Mouse (Mus musculus) cerebellum, adult 11-12 months (tissue): ENCODE measurements around the gene Enox1.

ENCODE experiments used
- DNase-seq: peaks from one replicate; pipeline ENCODE4 v3.0.0; 2022

Gene Enox1

DNA sequence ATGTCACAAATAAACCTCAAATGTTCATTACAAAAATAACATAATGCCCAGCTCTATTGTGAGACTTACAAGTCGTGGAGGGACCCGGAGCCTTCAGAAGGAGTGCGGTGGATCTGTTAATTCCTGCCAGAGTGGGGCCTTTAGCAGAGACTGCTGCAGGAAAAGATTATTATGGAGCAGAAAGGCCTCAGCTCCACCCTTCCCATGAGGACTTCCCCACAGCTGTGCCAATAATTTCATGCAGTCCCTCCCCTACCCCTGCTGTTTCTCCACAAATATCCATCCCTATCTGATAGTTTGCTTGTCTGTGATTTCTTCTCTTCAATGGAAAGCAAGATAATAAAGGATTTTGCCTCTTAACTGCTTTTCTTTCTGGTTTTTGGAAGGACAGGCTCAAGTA, 314.0 kb downstream of the Enox1 start:
- DNase-seq: no peak

DNA sequence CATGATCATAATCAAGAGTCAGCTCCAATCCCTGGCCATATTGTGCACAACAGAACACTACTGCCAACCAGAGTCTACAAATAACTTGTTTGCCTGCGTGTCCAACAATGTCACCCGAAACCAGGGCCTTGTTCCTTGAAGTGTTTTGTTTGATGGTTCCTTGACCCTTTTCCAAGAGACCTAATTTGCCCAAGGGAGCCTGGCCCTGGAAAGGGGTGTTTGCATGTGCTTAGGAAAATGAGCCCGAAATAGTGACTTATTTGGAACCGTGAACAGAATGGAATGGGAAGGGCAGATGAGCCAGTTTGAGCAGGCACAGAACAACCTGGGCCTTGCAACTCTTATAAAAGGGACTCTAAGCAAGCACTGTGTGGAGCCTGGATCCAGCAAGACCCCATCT, 316.9 kb downstream of the Enox1 start:
- no peak for DNase-seq

DNA sequence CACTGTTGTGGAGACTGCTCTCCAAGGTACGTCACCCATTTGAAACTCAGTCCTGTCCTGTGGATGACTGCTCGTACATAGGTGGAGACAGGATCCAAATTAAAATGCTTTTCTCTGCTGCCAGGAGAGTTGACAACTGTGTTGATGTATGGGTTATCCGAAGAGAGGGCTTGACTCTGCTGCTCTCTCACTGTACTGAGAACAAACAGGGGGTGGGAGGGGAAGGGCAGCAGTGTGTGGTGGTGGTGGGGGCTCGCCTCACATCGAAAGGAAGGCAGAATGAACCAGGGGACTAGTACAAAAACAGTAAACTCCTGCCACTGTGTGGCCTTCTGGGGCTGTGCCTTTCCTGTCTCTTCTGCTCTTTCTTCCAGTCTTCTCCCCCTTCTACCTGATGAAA, 317.5 kb downstream of the Enox1 start:
- DNase-seq: no peak

DNA sequence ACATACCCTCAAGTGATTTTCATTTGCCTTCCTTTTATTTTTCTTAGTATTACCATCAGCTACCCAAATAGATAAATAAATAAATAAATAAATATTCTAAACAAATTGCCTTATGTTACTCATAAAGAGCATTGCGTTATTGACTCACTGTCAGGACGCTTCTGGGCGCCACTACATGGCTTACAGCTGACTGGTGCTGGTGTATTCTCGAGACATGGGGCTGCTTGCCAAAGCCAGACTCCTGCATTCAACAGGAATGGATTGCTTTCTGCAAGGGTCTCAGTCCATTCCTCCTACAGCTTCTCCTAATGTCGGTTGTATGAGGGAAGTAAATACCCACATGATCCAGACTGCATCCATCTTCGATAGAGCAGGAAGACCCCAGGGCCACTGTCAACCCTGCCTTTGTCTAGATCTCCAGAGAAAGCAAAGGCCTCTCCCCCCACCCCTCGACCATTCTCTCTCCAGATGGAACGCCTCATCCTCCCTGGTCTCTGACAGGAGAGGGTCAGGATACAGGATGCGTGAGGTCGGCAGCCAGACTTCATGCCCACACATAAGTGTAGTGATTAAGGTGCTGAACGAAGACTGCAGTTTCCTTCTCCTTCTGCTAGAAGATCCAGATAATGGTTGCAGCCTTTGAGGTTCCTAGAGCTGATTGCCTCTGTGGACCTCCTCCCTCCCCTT, 318.7 kb downstream of the Enox1 start:
- DNase-seq: no peak

DNA sequence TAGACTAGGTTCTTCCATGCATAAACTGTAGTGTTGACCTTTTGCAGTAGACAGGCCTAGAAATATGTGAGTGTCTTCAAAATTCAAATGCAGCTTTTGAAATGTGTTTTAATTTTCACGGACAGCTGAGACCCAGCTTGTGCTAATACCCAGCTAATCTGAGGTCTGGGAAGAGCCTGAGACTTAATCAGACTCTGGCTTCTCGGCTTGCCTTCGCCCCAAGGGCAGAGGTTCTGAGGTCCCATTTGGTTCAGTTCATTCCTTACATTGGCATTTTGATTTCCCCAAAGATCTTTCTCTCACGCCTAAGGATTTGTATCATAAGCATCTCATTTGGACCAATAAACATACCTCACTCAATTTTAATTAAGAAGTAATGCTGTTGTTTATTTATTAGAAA, 321.1 kb downstream of the Enox1 start:
- DNase-seq: no peak

DNA sequence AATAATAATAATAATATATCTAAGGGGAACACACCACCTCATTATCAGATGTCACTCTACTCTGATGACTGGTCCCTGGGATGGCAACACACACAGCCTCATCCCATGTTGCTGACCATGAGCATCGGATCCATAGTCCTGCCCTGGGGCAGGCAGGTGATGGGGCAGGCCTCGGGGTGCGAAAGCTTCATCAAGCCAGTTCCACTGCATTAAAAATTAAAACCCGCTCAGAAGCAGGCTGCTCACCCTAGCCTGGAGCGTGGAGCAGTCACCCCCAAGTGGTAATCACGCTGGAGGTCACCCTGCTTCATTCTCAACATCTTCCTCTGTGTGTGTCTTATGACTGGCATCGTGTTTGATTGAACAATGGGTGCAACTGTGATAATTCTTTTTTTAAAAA, 321.6 kb downstream of the Enox1 start:
- no peak for DNase-seq

DNA sequence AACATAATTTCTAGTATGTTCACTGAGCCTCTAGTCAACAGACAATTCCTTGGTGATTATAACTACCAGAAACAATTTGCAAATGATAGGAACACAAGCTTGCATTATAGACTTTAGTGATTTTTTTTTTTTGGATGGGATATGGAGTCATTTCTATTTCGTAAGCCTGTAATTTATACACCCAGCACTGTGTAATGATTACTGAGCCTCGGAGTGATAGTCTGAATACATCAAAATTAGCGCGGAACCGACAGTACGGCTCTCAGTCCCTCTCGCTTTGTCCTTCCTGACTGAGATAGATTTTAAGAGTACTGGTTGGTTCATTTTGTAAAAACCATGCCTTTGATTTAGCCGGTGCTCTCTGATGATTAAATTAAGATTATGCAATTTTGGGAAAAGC, 322.1 kb downstream of the Enox1 start:
- no peak for DNase-seq

DNA sequence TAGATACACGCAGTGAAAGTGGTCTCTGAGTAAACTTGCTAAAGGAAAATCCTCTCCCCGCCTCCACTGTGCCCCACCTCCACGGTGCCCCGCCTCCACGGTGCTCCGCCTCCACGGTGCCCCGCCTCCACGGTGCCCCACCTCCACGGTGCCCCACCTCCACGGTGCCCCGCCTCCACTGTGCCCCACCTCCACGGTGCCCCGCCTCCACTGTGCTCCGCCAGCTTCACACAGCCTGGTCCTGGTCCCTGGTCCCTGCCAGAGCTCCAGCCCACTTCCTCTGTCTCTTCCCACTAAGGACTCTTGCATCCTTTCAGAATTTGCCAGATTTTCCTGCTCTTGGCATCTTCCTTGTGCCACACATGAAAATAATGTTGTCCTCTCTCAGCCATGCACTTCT, 326.5 kb downstream of the Enox1 start:
- no peak for DNase-seq

DNA sequence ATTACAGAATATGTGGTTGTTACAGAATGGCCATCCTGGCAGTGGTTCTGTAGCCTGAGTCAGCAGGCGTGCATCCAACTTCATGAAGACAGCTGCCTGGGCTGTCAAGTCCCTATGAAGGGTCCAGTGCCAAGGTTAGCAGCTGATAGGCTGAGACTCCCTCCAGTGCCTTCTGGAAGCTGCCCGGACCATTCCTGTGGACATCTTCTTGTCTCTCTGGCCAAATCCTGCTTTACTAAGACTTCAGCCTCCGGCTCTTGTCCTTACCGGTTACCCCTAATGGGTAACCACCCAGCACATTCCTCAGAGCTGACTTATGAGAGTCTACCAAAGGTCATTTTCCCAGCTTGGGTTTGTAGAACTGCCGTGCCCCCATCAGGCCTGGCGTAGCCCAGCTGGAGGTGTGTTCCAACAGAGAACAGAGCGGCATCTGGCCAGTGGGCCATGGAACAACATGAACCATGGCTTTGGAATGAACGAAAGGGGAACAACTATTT, 328.4 kb downstream of the Enox1 start:
- peak; percentile 71 for DNase-seq

DNA sequence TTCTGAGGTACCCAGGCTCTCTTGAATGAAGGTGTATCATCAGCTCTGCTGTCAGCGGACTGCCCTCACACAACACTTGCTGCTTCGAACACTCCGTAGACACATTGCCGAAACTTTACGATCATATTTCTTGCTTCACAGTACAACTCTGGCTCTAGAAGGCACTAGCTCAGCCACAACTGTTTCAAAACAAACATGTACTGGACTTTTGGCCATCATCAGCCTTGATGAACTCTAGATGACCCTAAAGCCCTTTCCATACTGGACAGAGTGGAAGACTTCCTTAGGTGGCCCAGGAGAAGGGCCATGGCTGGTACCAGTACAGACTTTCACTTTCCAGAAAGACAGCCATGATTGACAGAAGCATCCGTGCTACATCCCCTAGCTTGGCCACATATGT, 334.1 kb downstream of the Enox1 start:
- DNase-seq: no peak

DNA sequence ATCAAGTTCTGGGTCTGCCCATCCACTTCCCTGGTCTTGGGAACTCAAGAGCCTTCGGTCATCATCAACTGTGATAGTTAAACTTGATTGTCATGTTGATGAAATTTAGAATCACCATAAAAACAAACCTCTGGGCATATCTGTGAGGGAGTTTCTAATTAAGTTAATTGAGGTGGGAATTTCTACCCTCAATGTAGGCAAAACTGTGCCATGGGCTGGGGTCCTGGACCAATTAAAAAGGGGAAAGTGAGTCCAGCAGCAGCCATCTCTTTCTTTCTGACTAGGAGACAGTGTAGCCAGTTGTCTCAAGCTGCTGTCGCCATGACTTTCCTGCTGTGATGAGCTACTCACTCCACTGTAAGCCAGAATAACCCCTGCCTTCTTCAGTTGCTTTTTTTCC, 335.2 kb downstream of the Enox1 start:
- no peak for DNase-seq

DNA sequence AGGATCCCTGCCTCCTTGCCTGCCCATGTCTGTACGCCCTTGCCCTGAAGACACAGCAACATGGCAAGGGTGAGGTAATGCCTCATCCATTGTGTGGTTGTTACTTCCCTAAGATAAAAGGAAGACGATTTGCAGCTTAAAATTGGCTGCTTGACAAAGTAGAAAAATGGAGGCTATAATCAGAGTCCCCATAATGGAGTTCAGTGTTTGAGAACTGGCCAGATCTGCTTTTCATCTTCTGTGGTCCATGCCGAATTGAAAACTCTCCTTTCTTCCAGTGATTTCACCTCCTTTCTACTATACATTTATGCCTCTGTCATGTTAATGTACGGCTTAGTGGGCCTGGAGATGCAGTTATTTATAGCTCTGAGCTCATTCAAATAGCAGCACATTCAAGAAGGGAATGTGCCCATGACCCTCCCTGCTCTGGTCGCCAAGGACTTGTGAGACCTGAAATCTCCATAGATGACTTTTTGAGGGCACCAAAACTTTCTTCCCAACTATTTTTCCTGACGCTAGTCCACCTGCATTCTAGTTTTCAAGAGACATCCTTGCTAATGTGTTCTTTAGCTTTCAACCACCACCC, 343.5 kb downstream of the Enox1 start:
- no peak for DNase-seq

DNA sequence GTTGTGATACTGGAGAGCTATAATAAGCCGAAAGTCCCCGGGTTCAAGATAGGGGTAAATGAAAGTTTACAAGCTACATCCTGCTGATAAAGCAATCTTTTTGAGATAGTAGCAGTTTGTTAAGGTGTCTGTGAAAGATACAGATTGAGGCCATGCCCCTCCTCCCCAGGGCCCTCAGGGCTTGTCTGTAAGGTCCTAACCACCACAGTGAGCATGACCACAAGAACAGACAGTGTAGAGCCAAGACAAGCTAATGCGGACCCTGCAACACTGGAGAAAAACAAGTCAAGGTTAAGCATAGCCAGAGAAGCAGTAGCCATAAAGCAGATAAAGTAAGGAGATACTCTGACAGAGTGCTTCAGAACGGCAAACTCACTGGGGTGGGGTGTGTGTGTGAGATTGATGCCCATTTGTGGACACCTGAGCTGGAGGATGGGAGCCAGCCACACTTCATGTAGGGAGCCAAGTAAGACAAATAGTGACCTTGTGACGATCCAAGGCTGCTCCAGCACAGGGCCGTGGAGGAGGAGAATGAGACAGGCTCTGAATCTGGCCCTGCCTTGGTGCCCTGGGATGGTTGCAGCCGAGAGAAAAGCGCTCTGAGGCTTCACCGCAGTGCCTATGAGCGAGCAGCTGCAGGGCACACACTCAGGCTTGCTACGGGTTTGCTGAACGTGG, 348.0 kb downstream of the Enox1 start:
- no peak for DNase-seq

DNA sequence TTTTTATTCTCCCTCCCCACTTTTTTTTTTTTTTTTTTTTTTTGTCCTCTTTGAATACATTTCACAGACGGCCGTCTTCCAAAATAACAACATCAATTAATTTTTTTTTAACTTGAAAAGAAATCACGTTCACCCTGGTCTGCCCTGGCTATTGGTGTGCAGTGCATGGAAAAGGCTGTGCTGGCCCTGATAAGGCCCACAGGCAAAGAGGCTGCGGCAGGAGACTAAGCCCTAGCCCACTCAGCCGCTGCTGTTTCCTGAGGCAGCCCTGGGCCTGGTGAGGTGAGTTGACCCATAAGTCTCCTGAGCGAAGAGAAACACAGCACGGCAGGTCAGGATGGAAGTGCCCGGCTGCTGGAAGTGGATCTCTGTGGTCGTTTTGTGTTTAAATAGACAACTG, 349.8 kb downstream of the Enox1 start:
- no peak for DNase-seq

DNA sequence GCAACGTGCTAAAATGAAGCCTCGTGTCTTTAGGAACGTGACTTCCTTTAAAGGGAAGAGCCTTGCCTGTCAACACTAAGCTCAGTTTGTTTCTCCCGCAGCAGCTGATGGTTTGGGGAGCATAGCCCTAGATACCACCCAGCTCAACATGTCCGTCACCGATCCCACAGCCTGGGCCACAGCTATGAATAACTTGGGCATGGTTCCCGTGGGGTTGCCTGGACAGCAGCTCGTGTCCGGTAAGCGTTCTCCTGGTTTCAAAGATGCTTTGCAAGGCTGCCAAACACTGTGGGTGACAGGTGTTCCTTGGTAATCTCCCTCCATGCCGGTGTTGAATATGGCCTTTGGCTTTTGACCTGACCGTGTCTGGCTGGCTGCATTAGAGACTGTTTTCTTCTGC, 351.5 kb downstream of the Enox1 start:
- peak; percentile 67 for DNase-seq

DNA sequence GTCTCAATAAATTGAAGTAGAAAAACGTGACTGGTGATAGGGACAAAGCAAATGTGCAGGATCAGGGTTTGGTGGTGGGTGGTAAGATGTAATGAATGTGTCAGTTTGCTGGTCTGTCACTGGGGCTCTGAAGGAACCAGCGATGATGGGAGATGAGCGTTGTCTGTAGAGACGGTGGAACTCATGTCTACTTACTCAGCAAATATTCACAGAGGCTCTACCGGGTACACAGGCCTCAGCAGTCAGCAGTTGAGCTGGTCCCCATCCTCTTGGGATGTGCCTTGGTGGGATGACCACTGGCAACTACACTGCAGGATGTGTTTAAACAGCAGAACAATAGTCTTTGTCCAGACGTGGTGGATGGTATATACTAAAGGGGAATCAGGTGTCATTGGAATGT, 352.5 kb downstream of the Enox1 start:
- no peak for DNase-seq

DNA sequence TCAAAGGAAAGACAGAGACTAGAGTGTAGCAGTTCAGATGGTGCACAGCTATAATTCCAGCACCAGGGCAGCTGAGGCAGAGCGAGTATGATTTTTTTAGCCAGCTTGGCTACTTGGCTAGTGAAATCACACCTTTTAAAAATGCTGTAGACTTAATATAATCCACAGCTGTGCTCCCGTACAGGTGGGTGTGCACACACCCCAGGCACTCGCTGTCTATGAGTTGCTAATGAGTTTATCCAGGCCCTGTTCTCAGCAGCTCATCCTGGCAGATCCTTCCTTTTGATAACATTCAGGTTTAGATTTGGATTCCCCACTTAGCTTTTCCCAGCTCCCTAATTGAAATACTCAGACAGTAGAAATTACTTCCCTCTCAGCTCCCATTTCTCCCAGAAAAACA, 353.4 kb downstream of the Enox1 start:
- no peak for DNase-seq

DNA sequence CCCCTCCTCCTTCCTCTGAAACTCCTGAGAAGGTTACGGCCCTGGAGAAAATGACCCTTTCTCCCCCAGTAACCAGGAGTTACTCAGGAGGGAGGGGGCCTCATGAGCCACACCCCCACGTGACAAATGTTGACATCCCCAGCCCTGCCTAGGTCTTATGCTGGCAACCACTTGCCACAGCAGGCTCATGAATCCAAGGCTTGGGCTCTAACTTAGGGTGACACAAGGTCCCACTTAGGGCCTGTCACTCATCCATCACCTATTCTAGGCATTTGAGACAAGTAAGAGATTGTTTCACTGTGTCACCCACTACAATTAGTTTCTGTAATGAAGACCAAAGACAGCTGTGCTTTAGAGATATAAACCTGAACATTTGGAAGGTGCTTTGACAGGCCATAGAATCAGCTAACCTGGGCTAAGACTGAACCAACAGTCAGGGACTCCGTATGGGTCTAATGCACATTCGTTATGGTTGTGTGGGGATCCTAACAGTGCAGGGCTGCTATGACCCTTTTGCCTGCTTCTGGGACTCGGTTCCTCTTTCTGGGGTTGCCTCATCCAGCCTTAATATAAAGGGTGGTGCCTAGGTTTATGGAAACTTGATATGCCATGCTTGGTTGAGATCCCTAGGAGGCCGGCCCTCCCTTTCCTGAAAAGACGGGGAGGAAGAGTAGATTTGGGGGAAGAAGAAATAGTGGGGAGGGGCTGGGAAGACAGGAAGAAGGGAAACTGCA, 354.7 kb downstream of the Enox1 start:
- no peak for DNase-seq

DNA sequence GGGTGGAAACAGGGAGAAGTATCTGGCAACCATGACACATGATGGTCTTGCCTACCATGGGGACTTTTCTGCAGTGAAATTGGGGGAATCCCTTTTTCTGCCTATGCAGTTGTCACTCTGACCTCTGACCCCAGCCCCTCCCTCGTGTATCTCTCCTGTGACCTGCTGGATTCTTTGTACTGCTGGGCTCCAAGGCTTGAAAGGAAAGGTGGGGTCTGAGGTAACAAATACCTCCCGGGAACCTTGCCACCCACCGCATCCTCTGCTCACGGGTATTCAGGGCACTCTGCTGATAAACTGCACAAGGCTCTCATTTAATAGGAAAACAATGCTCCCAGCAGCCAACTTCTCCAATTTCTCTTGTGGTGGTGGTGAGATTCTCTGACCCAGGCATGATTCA, 361.5 kb downstream of the Enox1 start:
- no peak for DNase-seq

DNA sequence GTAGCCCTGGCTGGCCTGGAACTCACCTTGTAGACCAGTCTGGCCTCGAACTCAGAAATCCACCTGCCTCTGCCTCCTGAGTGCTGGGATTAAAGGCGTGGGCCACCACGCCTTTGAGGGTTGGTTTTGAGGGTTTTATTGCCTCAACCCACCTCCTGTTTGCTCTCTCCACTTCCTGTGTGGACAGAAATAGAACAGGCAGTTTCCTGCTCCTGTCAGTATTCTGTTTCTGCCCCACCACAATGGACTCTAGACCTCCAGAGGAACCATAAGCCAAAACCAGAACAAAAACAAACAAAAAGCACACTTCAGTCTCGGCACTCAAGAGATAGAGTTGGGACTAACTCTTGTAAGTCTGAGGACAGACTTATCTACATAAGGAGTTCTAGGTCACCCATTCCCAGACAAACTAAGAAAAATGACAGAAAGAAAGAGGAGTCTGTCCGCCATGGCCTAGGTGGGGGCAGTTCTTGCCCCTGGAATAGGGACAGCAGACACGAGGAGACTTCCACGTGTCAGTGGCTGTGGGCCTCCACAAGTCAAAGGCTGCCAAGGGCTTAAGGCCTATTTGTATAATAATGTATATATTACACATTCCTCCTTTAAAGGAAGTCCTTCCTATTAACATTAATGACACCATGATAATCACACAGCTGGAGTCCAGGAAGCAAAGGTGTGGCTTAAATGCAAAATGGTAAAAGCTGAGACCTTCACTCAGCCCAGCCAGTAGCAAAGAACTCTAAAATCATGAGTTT, 362.6 kb downstream of the Enox1 start:
- DNase-seq: no peak

DNA sequence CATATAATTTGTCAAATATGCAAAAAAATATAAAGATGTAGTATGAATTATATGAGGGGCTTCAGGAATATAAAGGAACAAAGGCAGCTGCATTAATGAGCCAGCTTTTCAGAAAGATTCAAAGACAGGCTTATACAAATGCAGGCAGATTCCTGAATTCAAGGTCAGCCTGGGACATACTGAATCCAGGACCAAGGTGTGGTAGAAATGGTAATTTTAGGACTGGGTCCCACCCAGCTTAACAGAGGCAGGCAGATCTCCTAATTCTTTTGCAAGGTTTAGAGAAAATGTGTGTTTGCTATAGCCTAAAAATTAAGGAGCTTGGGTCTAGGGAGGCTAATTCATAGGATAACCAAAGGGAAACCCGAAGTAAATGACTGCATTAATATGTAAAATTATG, 363.1 kb downstream of the Enox1 start:
- DNase-seq: no peak

DNA sequence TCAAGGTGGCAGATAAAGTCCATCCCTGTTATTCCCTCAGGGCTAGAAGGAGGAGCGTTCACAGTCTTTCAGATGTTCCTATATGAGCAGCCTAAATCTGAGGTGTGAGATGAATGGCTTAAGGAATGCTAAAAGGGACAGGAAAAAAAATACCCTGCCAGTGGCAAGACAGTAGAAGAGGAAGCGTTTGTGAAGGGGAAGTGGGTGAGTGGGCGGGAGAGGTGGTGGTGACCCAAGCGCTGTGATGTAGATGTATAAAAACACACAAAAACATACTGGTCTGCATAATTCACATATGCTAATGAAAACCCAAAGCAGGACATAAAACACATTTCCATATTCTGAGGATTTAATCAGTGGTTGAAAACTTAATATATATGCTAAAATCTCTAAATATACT, 367.7 kb downstream of the Enox1 start:
- DNase-seq: no peak

DNA sequence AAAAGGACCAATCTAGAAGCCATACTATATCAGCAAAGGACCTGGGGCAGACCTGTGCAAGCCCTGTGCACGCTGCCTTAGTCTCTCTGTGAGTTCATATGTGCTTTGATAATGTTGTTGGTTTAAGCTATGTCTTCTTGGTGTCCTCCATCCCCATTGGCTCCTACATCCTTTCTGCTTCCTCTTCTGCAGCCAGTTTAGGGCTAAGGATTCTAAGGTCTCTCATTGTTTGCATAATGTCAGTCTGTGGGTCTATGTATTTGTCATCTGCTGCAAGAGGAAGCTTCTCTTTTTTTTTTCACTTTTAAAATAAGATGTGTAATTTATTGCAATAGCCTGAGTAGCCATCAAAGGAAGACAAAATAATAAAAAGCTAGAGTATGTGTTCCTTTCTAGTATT, 369.7 kb downstream of the Enox1 start:
- DNase-seq: no peak
